Mouse (Mus musculus) olfactory bulb, adult 2 months (tissue): ENCODE data around the gene Mtx1.

Experiments
- CTCF ChIP-seq: fragments of 200-500 bp; IDR thresholded peaks from 2 replicates; pipeline ENCODE4 v1.5.1; 2012; ENCODE audit warnings: low read depth, mild to moderate bottlenecking, low read length, moderate library complexity; ENCODE audit not compliant: insufficient read depth
- POLR2A ChIP-seq: fragments of 200-500 bp; IDR thresholded peaks from 2 replicates; pipeline ENCODE4 v1.6.1; 2012; ENCODE audit warnings: mild to moderate bottlenecking, low read depth, low read length, moderate library complexity; ENCODE audit not compliant: insufficient read depth

- TF ChIP-seq POLR2A (no peak), CTCF (no peak)
These were observed 23.8 kb downstream of the Mtx1 start for GRCm38 (mm10) chr3:89203142-89203514.
